Mouse (Mus musculus): ENCODE measurements around the gene Olfr482. TPM values are rescaled to one million over a fixed set of nuclear protein-coding genes. Genes with fewer than 3 reads are reported as not detected.

Gene Olfr482
- not detected in 2 replicates for polyA plus RNA-seq (2012)

GRCm38 (mm10) chr7:108097486-108097885, at the start of gene Olfr482:
Olfr482 (minus strand) TSS chr7:108097586.
- Histone ChIP-seq H3K9me3 (ENCODE audit: control insufficient read depth, low read length) (no peaks in the 10 kb centered on the region), H3K27me3 (ENCODE audit: control insufficient read depth) (no peaks in the 10 kb centered on the region), H3K4me3 (replicated peaks) (no peak within 1 kb of the TSS), H3K36me3 (ENCODE audit: control insufficient read depth) (no peaks in the 10 kb centered on the region), H3K4me1 (ENCODE audit: control insufficient read depth) (no peaks in the 10 kb centered on the region)
- TF ChIP-seq GATA1 (IDR thresholded peaks at IDR 0.05; ENCODE audit: low read length) (no peak), TAL1 (IDR thresholded peaks at IDR 0.05; ENCODE audit: low read length) (no peak)

DNA sequence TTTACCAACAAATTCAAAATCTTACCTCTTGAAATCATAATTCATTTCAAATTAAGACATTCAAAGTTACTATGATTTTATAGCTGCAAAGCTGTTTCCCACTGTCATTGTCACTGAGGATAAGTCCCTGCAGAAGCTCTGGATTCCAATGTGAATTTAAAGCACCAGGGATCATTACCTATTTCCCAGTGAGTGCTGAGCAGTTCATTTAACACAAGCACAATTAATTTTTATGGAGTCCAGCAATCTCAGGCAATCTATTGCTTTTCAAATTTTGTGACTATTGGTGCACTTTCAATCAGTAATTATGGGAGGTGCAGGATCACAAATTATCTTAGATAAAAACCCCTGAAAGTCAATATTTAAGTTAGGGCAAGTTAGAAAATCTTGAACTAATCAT, 30.0 kb upstream of the Olfr482 start, which contains the start of gene Olfr484:
TSS of gene Olfr484 (minus strand) at position 101 of the 400 bp plus-strand sequence.
- H3K36me3 ChIP-seq (ENCODE audit: control insufficient read depth), result no peaks in the 10 kb centered on the region
- TF ChIP-seq GATA1 (IDR thresholded peaks at IDR 0.05; ENCODE audit: low read length) (no peak), TAL1 (IDR thresholded peaks at IDR 0.05; ENCODE audit: low read length) (no peak)
- H3K27me3 ChIP-seq (ENCODE audit: control insufficient read depth), result no peaks in the 10 kb centered on the region
- H3K4me1 ChIP-seq (ENCODE audit: control insufficient read depth), result no peaks in the 10 kb centered on the region
- no peaks in the 10 kb centered on the region for H3K9me3 ChIP-seq (ENCODE audit: control insufficient read depth, low read length)
- no peak within 1 kb of the TSS for H3K4me3 ChIP-seq (replicated peaks)

GRCm38 (mm10) chr7:108121416-108121815, 24.0 kb upstream of the Olfr482 start:
- Histone ChIP-seq H3K9me3 (ENCODE audit: control insufficient read depth, low read length) (no peaks in the 10 kb centered on the region), H3K4me3 (replicated peaks) (no peak overlapping the region), H3K27me3 (ENCODE audit: control insufficient read depth) (no peaks in the 10 kb centered on the region), H3K4me1 (ENCODE audit: control insufficient read depth) (no peaks in the 10 kb centered on the region), H3K36me3 (ENCODE audit: control insufficient read depth) (no peaks in the 10 kb centered on the region)
- TF ChIP-seq GATA1 (IDR thresholded peaks at IDR 0.05; ENCODE audit: low read length) (no peak), TAL1 (IDR thresholded peaks at IDR 0.05; ENCODE audit: low read length) (no peak)

DNA sequence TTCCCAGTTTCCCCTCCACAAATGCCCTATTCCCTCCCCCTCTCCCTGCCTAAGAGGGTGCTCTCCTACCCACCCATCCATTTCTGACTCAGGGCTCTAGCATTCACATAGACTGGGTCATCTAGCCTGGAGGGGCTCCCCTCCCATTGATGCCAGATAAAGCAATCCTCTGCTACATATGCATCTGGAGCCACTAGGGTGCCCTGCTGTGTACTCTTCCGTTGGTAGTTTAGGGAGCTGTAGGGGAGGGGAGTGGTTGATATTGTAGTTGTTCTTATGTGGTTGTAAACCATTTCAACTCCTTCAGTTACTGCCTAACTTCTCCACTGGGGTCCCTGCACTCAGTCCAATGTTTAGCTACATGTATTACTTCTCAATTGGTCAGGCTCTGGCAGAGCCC, 23.3 kb upstream of the Olfr482 start:
- Histone ChIP-seq H3K27me3 (ENCODE audit: control insufficient read depth) (no peaks in the 10 kb centered on the region), H3K4me1 (ENCODE audit: control insufficient read depth) (no peaks in the 10 kb centered on the region), H3K36me3 (ENCODE audit: control insufficient read depth) (no peaks in the 10 kb centered on the region), H3K4me3 (replicated peaks) (no peak overlapping the region), H3K9me3 (ENCODE audit: control insufficient read depth, low read length) (no peaks in the 10 kb centered on the region)
- no peak for TF ChIP-seq TAL1 (IDR thresholded peaks at IDR 0.05; ENCODE audit: low read length)
- no peak for TF ChIP-seq GATA1 (IDR thresholded peaks at IDR 0.05; ENCODE audit: low read length)

DNA sequence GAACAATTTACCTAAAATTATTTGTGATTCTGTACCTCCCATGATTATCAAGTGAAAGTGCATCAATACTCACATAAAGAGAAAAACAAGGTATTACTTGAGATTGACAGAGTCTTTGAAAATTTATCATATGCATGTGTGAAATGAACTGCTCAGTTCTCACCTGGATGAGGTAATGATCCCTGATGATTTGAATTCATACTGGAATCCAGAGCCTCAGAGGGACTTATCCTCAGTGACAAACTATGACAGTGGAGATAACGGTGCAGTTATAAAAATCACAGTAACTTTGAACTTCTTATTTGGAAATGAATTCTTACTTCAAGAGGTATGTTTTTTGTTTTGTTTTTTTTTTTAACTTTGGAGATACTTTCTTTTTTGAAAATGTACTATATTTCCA, 3.2 kb upstream of the Olfr482 start, which contains the start of gene Olfr483:
TSS of gene Olfr483 (plus strand) at position 301 of the 400 bp plus-strand sequence.
- H3K36me3 ChIP-seq (ENCODE audit: control insufficient read depth), result no peaks in the 10 kb centered on the region
- TF ChIP-seq GATA1 (IDR thresholded peaks at IDR 0.05; ENCODE audit: low read length), result no peak
- peaks cover 4% of the 10 kb centered on the region; the same call in 1 of the 2 replicates for H3K9me3 ChIP-seq (ENCODE audit: control insufficient read depth, low read length)
- no peak within 1 kb of the TSS for H3K4me3 ChIP-seq (replicated peaks)
- no peaks in the 10 kb centered on the region for H3K4me1 ChIP-seq (ENCODE audit: control insufficient read depth)
- no peaks in the 10 kb centered on the region for H3K27me3 ChIP-seq (ENCODE audit: control insufficient read depth)

DNA sequence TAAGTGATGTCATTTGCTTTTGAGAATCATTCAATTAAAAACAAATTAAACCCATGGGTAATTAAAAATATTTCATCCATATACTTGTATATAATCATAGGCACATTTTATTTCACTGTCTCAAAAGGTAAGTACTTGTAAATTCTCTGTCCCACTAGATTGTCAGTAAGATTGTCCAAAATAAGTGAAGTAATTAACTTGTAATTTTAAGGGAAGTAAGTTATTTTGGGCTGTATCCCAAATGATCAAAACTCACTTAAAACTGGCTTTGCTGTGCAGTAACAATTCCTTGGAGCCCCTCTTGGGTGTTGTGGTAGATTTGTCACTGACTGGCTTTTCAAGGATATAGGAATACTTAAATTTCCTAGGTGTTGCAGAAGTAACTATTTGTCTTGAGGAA, 17.8 kb downstream of the Olfr482 start, which contains the start of gene Olfr481:
TSS of gene Olfr481 (plus strand) at position 301 of the 400 bp plus-strand sequence.
- H3K4me1 ChIP-seq (ENCODE audit: control insufficient read depth), result no peaks in the 10 kb centered on the region
- no peak for TF ChIP-seq TAL1 (IDR thresholded peaks at IDR 0.05; ENCODE audit: low read length)
- TF ChIP-seq GATA1 (IDR thresholded peaks at IDR 0.05; ENCODE audit: low read length), result no peak
- peaks cover 9% of the 10 kb centered on the region for H3K9me3 ChIP-seq (ENCODE audit: control insufficient read depth, low read length)
- no peaks in the 10 kb centered on the region for H3K27me3 ChIP-seq (ENCODE audit: control insufficient read depth)
- H3K4me3 ChIP-seq (replicated peaks), result no peak within 1 kb of the TSS
- no peaks in the 10 kb centered on the region for H3K36me3 ChIP-seq (ENCODE audit: control insufficient read depth)

DNA sequence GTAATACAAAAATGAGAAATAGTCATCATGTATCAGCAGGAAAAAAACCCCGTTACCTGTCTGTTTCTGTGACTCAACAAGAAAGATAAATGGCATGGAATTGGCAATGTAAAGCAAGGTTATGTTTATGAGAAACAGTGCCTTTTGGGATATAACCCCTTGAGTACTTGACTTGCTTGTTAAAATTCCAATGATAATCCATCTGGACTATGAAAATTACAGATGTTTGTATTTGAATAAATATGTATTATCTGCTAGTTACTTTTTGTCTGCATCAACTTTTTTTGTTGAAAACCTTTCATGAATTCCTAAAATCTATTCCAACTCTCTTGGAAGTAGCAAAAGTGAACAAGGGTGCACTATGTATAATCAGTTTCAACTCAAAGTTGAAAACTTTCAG, 30.1 kb downstream of the Olfr482 start, which contains the start of gene Olfr480:
TSS of gene Olfr480 (minus strand) at position 101 of the 400 bp plus-strand sequence.
- H3K36me3 ChIP-seq (ENCODE audit: control insufficient read depth), result no peaks in the 10 kb centered on the region
- H3K4me1 ChIP-seq (ENCODE audit: control insufficient read depth), result no peaks in the 10 kb centered on the region
- TF ChIP-seq TAL1 (IDR thresholded peaks at IDR 0.05; ENCODE audit: low read length) (no peak), GATA1 (IDR thresholded peaks at IDR 0.05; ENCODE audit: low read length) (no peak)
- H3K9me3 ChIP-seq (ENCODE audit: control insufficient read depth, low read length), result peaks cover 7% of the 10 kb centered on the region
- H3K27me3 ChIP-seq (ENCODE audit: control insufficient read depth), result no peaks in the 10 kb centered on the region
- no peak within 1 kb of the TSS for H3K4me3 ChIP-seq (replicated peaks)

GRCm38 (mm10) chr7:108050393-108050792, 47.0 kb downstream of the Olfr482 start, which contains the start of gene Olfr479:
Olfr479 (plus strand) TSS chr7:108050693.
- Histone ChIP-seq H3K9me3 (ENCODE audit: control insufficient read depth, low read length) (no peaks in the 10 kb centered on the region), H3K36me3 (ENCODE audit: control insufficient read depth) (no peaks in the 10 kb centered on the region), H3K4me1 (ENCODE audit: control insufficient read depth) (no peaks in the 10 kb centered on the region), H3K27me3 (ENCODE audit: control insufficient read depth) (no peaks in the 10 kb centered on the region), H3K4me3 (replicated peaks) (no peak within 1 kb of the TSS)
- TF ChIP-seq GATA1 (IDR thresholded peaks at IDR 0.05; ENCODE audit: low read length) (no peak), TAL1 (IDR thresholded peaks at IDR 0.05; ENCODE audit: low read length) (no peak)

Other genes with a start within 250 kb of the Olfr482 start
- gene Olfr472, start 199.7 kb downstream of the Olfr482 start, polyA plus RNA-seq (2012), result 0.01 TPM in 1 of 2 replicates, not detected in the other
- not detected in 2 replicates for gene Olfr473, start 167.1 kb downstream of the Olfr482 start, polyA plus RNA-seq (2012)
- gene Olfr474, start 142.9 kb downstream of the Olfr482 start, polyA plus RNA-seq (2012), result not detected in 2 replicates
- gene Olfr476, start 132.8 kb downstream of the Olfr482 start, polyA plus RNA-seq (2012), result not detected in 2 replicates
- gene Olfr477, start 110.9 kb downstream of the Olfr482 start, polyA plus RNA-seq (2012), result not detected in 2 replicates
- not detected in 2 replicates for gene Olfr478, start 63.6 kb downstream of the Olfr482 start, polyA plus RNA-seq (2012)
- gene Olfr479, start 46.9 kb downstream of the Olfr482 start, polyA plus RNA-seq (2012), result not detected in 2 replicates
- gene Olfr480, start 30.2 kb downstream of the Olfr482 start, polyA plus RNA-seq (2012), result not detected in 2 replicates
- not detected in 2 replicates for gene Olfr481, start 17.7 kb downstream of the Olfr482 start, polyA plus RNA-seq (2012)
- gene Olfr483, start 3.3 kb upstream of the Olfr482 start, polyA plus RNA-seq (2012), result not detected in 2 replicates
- not detected in 2 replicates for gene Olfr484, start 29.9 kb upstream of the Olfr482 start, polyA plus RNA-seq (2012)
- not detected in 2 replicates for gene Olfr485, start 62.3 kb upstream of the Olfr482 start, polyA plus RNA-seq (2012)
- gene Olfr486, start 75.2 kb upstream of the Olfr482 start, polyA plus RNA-seq (2012), result not detected in 2 replicates
- gene Olfr487, start 117.0 kb upstream of the Olfr482 start, polyA plus RNA-seq (2012), result not detected in 2 replicates
- not detected in 2 replicates for gene Olfr488, start 160.8 kb upstream of the Olfr482 start, polyA plus RNA-seq (2012)
- not detected in 2 replicates for gene Olfr490, start 191.3 kb upstream of the Olfr482 start, polyA plus RNA-seq (2012)
- gene Olfr491, start 215.9 kb upstream of the Olfr482 start, polyA plus RNA-seq (2012), result not detected in 2 replicates
- gene Olfr492, start 226.1 kb upstream of the Olfr482 start, polyA plus RNA-seq (2012), result not detected in 2 replicates
- gene Olfr493, start 249.4 kb upstream of the Olfr482 start, polyA plus RNA-seq (2012), result 0.07 TPM in 1 of 2 replicates, not detected in the other